Mouse (Mus musculus) spleen, postnatal 10 days (tissue): ENCODE measurements around the gene Tspan4.

Source experiments
- DNase-seq, 2 experiments: peaks; one replicate each; pipeline ENCODE4 v3.0.0; 2021 to 2022; ENCODE audit warnings: low spot score in 2 of 2

The Tspan4 gene

GRCm38 (mm10) chr7:141460001-141460390 lies 15.0 kb upstream of the Tspan4 start:
- DNase-seq, result no peak

GRCm38 (mm10) chr7:141460391-141461113 lies 14.5 kb upstream of the Tspan4 start, which contains the start of gene Cracr2b:
TSS of gene Cracr2b (plus strand) at chr7:141461094.
- peak in 1 of 2 experiments; percentile 16 for DNase-seq

GRCm38 (mm10) chr7:141461521-141462332 lies 13.3 kb upstream of the Tspan4 start:
- DNase-seq, result peak in 1 of 2 experiments; percentile 16

- no peak for DNase-seq
Measured at GRCm38 (mm10) chr7:141462333-141462821, 12.7 kb upstream of the Tspan4 start.

- DNase-seq, result peak in 1 of 2 experiments; percentile 27
Measured at GRCm38 (mm10) chr7:141463824-141464602, 11.0 kb upstream of the Tspan4 start.

- DNase-seq, result no peak
Measured at GRCm38 (mm10) chr7:141464603-141465201, 10.3 kb upstream of the Tspan4 start.

GRCm38 (mm10) chr7:141465388-141466044 lies 9.5 kb upstream of the Tspan4 start:
- DNase-seq, result no peak

GRCm38 (mm10) chr7:141466045-141466394 lies 9.0 kb upstream of the Tspan4 start:
- DNase-seq, result no peak

GRCm38 (mm10) chr7:141466607-141467148 lies 8.4 kb upstream of the Tspan4 start:
- DNase-seq, result no peak

GRCm38 (mm10) chr7:141467230-141468030 lies 7.6 kb upstream of the Tspan4 start, which contains the start of gene Cd151:
TSS of gene Cd151 (plus strand) at chr7:141467392.
- peak; percentile 88 to 93 for DNase-seq

- no peak for DNase-seq
Measured at GRCm38 (mm10) chr7:141468164-141468521, 6.9 kb upstream of the Tspan4 start.

GRCm38 (mm10) chr7:141468522-141469211 lies 6.4 kb upstream of the Tspan4 start:
- DNase-seq, result peak in 1 of 2 experiments; percentile 71

- no peak for DNase-seq
Measured at GRCm38 (mm10) chr7:141469352-141469751, 5.7 kb upstream of the Tspan4 start.

- no peak for DNase-seq
Measured at GRCm38 (mm10) chr7:141469901-141470636, 5.0 kb upstream of the Tspan4 start.

- no peak for DNase-seq
Measured at GRCm38 (mm10) chr7:141470637-141470944, 4.4 kb upstream of the Tspan4 start.

GRCm38 (mm10) chr7:141471236-141471635 lies 3.8 kb upstream of the Tspan4 start:
- DNase-seq, result no peak

GRCm38 (mm10) chr7:141472226-141472625 lies 2.8 kb upstream of the Tspan4 start:
- DNase-seq, result no peak

- DNase-seq, result no peak
Measured at GRCm38 (mm10) chr7:141472763-141473162, 2.3 kb upstream of the Tspan4 start.

- DNase-seq, result no peak
Measured at GRCm38 (mm10) chr7:141474160-141474559, 880 bp upstream of the Tspan4 start.
